Mouse (Mus musculus): ENCODE measurements around the gene Ptpn11.
A peak's percentile ranks its signal among the peaks of the same experiment; 100 is the strongest.
"Not testable (repeated sequence)": the region's sequence is repeated elsewhere in the genome, so short reads cannot be mapped to it uniquely, and the experiment has no call there.

Gene Ptpn11

DNA sequence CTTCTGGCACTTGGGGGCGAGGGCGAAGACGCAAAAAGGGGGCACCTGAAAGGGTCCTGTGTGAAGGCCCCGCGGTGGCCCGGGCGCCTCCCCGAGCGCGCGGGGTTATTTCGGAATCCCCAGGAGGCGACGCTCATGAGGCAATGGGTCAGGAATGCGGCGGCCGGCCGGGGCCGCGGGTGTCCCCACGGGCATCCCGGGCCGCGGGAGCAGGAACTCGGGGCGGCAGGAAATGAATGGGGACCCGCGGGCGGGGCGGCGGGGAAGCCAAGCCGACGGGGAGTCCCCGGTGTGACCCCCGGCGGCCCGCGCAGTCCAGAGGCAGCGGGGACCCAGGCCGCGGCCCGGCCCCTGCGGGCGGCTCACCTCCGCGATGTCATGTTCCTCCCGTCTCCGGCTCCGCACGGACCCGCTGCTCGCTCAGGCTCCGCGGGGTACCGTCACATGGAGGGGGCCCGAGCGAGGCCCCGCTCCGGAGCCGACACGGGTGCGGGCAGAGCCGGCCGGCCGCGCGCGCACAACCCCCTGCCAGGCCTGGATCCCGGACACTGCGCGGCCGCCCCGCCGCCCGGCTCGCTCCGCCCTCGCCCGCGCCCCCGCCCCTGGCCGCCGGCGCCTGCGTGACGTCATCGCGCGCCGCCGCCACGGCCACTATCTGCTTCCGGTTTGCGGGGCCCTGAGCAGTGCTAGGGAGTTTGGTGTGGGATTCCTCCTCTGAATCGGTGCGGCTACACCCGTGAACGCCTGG is at the start of gene Ptpn11:
Gene Ptpn11 (minus strand): TSS at position 562 of the 748 bp plus-strand sequence.
- peak; percentile 85 for DNase-seq

DNA sequence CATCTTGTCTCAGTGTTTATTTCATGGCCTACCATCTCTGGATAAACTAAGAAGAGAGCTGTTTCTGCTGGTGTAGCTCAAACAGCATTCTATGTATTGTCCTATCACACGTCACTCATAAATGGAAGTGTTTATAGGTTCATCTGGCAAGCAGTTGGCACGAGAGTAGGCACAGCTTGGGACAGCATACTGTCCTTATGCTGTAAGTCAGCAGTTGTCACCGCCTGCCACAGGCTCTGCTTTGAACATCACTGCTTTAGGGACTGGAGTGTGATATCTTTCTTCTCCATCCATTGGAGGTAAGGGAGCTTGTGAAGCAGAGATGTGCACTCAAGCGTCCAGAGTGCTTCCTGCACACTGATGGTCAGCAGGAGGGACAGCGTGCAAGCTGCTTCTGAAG is 48.6 kb upstream of the Ptpn11 start:
- no peak for DNase-seq

DNA sequence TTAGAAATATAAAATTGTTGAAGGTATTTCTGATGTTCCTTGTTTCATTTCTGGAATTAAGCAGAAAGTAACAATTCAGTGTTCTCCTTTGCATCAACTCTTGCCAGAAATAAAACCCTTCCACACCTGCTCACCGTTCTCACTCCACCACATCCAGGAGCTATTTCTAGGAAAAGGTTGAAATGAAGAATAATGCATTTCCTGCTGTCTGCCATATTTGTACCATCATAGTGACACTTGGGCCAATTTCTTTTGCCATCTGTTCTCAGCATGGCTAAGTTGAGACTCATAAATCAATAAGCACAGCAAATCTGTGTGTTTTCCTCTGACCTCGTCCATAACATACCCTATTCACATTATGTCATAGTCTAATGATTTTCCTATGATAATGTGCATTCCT is 47.0 kb upstream of the Ptpn11 start:
- no peak for DNase-seq

DNA sequence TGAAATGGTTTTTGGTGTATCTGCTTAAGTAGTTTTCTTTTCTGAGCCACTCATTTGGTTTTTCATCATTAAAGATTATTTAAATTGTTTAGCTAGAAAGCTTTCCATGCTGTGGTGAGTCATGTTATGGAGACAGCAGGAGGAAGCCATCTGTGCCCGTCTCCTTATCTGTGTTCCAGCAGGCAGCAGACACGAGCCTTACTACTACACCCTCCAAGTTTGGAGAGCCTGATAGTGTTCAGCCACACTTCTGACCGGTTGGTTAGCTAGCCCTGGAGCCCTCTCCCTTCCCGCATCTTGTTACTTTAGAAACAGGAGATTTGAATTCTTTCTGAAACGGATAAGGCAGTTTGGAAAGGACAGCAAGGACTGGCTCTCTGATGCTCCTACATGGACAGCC is 45.0 kb upstream of the Ptpn11 start:
- DNase-seq = no peak

DNA sequence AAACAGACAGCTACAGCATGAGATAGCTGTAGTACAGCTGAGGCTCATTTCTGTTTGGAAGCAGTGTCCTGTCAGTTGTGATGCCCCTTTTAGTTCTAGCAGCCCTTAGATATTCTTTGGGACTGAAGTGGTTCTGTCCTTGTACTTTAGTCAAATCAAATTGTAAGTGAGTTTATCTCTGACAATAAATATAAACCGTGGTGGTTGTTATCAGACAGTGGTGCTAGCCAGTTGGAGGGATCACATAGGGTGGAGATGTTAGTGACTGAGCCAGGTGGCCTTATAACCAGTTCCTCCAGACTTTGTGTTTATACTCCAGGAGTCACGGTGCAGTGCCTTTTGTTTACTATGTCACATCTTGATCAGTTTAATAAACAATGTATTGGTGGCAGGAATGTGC is 42.5 kb upstream of the Ptpn11 start:
- DNase-seq = no peak

DNA sequence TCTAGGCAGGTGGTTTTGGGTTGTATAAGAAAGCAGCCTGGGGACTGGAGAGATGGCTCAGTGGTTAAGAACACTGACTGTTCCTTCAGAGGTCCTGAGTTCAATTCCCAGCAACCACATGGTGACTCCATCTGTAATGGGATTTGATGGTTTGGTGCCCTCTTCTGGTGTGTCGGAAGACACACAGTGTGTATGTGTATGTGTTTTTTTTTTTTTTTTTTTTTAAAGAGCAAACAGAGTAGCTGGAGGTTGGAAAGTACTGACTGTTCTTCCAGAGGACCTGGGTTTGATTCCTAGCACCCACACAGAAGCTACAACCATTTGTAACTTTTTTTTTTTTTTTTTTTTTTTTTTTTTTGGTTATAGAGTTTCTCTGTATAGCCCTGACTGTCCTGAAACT is 41.6 kb upstream of the Ptpn11 start:
- DNase-seq = no peak

DNA sequence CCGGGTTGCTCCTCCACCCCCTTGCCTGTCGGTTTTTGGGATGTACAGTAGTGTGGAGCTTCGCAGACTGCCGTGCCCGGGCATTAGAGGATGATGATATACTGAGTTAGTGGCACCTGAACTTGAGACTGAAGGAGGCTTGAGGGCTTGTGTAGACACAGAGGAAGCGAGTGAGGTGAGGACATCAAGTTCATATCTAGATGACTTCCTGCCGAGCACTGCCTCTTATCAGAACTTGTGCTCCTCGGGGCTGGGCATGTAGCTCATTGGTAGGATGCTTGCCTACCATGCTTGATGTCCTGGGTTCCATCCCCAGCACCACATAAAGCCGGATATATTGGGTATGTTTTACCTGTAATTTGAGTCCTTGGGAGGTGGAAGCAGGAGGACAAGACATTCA is 39.6 kb upstream of the Ptpn11 start:
- DNase-seq = no peak

DNA sequence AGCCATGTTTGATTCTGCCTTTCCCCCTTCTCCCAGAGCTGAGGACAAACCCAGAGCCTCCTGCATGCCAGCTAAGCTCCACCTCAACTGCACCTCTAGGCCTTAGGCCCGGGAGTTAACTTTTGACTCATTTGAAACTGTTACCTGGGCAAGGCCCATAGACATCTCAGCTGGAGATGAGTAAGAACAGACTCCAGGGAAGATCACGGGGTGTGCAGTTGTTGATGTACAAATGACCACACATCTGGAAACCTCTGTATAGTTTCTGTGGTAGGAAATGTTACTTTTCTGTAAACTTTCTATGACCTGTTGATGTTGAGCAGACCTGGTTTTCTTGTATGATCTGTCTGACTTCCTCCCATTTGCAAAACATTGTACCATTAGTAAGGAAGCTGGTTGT is 38.0 kb upstream of the Ptpn11 start:
- DNase-seq = no peak

DNA sequence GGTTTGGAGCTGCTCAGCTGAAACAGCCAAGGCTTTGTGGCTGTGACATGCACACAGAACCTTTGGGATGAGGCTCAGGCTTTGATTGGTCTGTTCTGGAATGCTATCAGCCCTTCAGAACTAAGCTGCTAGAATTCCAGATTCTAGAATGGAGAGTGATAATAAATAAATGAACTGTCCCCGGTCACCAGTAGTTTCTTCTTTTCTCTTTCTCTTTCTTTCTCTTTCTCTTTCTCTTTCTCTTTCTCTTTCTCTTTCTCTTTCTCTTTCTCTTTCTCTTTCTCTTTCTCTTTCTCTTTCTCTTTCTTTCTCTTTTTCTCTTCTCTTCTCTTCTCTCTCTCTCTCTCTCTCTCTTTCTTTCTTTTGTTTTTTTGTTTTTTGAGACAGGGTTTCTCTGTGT is 36.1 kb upstream of the Ptpn11 start:
- DNase-seq = not testable (repeated sequence)

DNA sequence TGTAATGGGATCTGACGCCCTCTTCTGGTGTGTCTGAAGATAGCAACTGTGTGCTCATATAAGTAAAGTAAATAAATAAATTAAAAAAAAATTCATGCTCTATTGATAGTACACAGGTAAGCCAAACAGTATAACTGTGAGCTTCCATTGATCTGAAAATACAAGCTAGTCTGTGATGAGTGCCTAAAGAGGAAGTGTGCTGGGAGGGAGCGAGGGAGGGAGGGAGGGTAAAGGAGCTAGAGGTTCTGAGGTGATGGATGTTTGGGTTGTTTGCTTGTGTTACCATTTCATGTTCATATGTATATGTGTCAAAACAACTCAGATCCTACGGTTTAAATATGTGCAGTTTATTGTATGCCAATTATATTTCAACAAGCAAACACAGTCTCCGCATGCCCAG is 35.6 kb upstream of the Ptpn11 start:
- DNase-seq = no peak

DNA sequence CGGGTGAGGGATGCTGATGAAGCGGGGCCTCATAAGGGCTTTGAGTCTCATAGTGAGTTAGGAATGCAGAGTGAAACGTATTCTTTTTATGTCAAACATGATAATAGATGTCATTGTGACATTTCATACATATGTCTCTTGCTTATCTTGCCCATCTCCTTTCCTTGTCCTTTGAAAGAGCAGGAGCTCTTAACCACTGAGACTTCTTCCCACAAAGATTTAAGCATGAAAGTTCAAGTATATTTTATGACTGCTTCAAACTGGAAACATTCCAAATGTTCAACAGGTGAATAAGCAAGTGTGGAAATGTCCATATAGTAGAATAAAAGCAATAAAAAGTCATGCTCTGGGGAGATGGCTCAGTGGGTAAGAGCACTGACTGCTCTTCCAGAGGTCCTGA is 35.2 kb upstream of the Ptpn11 start:
- DNase-seq = no peak

DNA sequence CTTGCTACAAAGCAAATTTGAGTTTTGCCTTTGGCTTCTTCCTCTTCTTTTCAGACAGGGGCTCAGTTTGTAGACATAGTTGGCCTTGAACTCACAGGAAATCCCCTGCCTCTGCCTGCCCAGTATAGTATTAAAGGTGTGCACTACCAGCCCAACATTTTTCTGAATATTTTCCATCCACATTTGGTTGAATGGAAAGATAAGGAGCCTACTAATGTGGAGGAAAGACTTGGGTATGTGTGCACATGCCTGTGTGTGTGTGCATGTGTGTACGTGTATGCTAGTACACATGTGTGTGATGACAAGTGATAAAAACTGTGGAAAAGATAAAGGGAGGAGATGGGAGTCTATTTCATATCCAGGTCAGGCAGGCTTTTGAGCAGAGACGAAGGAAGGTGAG is 34.7 kb upstream of the Ptpn11 start:
- DNase-seq = no peak

DNA sequence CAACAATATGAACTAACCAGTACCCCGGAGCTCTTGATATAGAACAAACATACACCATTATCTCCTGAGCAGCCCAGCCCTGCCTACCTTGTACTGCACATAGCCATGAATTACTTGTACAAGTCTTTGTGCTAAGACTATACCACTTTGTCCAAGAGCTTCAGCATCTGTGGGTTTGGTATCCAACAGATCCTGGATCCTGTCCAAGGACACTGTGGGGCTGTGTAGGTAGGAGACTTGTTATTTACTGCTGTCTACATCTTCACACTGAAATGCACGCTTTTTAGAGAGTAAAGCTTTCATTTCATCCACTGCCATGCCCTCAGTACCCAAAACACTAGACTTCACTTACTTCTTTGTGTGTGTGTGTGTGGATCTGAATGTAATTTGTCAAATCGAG is 33.7 kb upstream of the Ptpn11 start:
- DNase-seq = no peak

DNA sequence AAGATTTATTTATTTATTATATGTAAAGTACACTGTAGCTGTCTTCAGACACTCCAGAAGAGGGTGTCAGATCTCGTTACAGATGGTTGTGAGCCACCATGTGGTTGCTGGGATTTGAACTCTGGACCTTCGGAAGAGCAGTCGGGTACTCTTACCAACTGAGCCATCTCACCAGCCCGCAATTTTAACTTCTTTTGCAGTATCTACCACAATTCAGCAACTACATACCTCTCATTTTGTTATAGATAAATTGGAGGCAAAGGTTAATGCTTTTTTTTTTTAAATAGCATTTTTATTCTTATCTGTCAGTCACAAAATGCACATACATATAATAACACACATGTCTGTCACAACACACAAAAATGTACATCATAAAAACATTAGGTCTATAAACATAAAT is 32.8 kb upstream of the Ptpn11 start:
- DNase-seq = not testable (repeated sequence)

DNA sequence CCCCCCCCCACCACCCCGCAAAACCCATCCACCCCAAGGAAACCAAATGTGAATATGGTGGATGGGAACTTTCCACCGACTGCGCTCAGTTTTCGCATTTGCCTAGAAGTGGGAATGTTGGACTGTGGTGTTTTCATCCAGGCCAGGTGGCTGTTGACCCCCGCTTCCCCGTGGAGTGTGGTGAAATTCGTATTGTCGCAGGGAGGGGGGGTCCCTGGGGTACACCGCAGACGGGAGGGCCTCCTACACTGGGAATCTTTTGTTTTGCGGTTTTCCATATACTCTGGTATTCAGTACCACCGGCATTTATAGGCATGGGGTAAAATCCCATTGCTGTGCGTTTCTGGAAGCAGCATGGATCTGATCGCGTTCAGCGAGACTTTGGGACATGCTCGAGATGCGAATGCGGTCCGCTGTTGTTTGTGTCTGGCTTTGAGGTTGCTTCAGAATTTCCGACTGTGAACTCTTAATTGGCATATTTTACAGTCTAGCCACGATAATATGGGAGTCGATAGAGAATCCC is 30.2 kb upstream of the Ptpn11 start:
- DNase-seq = no peak

DNA sequence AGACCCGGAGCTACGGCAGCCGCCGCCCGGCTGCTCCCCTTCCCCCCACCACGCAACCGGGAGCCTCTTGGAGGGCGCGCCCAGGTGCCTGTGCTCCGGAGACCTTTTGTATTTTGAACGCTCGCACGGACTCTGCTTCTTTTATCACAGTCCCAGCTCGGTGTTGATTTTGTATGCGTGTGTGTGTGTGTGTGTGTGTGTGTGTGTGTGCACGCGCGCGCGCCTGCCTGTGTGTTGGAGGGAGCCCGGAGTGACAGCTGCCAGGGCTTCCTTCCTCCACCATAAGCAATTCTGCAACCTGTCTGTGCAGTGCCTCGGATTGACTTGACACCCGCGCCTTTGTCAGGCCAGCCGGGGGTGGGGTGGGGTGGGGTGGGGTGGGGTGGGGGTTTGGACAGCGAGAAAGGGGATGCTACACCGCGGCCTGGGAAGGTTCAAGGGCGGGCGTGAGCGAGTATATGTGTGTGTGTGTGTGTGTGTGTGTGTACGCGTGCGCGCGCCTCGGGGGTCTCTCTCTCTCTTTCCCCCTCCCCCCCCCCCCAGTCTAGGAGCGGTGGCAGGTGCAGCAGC is 29.6 kb upstream of the Ptpn11 start:
- peak; percentile 47 for DNase-seq

DNA sequence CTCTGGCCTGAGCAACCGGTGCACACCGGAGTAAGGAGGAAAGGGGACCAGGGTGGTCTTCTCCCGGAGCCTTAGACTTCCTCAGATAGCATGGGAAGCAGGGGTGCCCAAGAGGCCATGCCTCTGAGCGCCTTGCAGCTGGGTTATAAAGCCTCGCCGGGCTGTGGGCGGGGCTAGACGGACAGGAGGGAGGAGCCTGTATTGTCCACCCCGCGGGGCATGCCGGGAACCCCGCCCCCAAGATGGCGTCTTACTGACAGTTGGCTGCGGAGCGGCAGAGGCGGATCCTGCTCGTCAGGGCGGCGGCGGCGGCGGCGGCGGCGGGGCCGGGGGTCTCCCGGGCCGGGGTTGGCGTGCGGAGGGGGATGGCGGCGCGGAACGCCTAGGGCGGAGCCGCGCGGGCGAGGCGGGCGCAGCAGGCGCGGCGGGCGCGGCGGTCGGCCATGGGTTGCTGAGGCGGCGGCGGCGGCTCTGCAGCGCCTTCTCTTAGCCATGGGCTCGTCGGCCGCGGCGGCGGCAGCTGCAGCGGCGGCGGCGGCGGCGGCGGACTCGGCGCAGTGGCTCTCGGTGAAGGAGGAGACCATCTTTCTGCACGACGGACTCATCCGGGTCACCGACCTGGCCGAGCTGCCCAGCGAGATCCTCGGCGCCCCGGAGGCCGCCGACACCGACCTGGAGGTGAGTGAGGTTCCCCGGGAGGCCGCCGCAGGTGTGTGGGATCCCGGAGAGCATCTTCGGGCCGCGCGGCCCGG is 29.0 kb upstream of the Ptpn11 start, which contains the start of gene Hectd4:
Gene Hectd4 (plus strand): TSS at position 240 of the 752 bp plus-strand sequence.
- DNase-seq = peak; percentile 98

DNA sequence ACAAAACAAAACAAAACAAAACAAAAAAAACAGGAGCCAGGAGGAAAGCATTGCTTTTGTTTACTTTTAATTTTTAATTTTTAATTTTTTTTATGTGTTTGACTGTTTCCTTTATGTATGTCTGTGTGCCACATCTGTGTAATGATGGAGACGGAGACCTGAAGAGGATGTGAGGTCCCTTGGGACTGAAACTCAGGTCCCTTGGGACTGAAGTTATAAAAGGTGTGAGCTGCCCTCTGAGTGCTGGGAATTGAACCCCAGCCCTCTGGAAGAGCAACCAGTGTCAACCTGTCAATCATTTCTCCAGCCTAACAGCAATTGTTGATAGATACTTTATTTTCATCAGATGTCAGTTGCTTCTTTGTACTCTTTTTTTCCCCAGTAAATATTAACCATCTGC is 28.0 kb upstream of the Ptpn11 start:
- no peak for DNase-seq

DNA sequence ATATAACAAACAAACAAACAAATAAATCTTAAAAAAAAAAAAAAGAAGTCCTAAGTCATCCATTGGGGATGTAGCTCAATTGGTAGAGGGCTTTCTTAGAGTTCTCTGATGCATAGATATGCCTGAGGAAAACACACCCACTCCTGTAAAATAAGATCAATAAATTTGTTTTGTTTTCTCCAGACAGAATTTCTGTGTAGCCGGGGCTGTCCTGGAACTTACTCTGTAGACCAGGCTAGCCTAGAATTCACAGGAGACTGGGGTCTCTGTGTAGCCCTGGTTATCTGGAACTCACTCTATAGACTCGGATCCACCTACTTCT is 26.1 kb upstream of the Ptpn11 start:
- DNase-seq = no peak

DNA sequence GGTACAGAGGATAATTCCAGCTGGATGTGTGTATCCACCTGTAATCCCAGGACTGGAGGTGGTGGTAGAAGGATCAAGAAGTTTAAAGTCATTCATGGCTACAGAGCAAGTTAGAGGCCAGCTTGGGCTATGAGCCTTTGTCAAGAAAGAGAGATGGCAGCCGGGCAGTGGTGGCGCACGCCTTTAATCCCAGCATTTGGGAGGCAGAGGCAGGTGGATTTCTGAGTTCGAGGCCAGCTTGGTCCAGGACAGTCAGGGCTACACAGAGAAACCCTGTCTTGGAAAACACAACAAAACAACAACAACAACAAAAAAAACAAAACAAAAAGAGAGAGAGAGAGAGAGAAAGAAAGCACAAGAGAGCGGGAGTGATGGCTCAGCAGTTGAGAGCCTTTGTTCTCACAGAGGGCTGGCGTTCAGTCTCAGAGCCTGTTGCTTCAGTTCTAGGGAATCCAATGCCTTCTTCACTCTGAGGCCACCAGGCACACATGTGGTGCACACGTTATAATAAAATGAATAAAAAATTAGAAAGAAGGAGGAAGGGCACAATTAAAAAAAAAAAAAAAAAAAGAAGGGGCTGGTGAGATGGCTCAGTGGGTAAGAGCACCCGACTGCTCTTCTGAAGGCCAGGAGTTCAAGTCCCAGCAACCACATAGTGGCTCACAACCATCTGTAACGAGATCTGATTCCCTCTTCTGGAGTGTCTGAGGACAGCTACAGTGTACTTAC is 25.6 kb upstream of the Ptpn11 start:
- not testable (repeated sequence) for DNase-seq

DNA sequence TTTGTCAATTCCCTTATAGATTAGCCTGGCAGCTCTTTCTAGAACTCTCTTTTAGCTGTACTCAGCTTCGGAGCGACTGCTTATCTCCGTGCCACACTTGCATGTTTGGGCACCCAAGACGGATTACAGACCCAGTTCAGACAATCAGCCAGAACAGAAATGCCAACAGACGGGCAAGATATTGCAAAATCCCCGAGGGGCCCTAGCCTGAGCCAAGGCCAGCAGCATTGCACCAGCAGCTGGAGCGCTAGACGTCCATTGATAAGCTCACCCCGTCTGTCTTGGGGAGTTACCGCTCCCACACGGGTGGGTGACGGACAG is 24.9 kb upstream of the Ptpn11 start:
- no peak for DNase-seq

DNA sequence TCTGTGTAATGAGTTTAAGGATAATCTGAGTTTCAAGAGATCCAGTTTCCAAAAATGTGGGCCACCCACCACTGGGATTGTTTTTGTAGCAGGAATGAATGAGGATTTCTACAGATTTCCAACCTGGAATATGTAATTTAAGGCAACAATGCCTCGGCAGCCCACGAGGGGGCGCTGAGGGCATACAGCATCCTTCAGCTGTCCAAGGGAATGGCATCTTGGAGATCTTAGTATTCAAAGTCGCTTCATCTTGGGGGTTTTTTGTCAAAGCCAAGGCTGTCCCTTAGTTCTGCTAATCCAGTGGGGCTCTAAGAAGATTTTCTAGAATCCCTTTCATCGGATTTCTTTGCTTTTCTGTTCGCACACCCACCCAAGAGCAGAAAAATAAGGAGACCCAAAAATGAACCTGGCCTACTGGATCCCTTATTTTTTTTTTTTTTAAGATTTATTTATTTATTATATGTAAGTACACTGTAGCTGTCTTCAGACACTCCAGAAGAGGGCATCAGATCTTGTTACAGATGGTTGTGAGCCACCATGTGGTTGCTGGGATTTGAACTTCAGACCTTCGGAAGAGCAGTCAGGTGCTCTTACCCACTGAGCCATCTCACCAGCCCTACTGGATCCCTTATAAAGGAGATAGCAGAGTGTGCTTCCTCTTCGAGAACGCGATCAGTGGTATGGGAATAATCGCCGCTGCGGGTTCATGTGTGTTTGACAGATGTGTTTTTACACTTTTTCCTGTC is 24.4 kb upstream of the Ptpn11 start:
- DNase-seq = peak; percentile 75

DNA sequence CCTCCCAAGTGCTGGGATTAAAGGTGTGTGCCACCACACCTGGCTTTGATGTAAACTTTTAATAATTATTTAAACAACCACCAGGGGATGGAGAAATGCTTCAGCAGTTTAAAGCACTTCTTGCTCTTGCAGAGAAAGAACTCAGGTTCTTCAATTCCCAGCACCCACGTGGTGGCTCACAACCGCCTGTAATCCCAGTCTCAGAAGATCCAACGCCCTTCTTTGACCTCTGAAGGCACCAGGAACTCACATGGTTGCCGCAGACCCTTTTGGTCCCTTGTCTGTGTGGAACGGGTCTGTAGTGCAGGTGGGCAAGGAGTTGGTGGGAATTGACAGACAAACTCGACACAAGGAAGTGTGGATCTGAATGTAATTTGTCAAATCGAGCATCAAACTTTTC is 23.5 kb upstream of the Ptpn11 start:
- DNase-seq = no peak
